Mouse (Mus musculus) thymus, postnatal 14 days (tissue): ENCODE measurements around the gene Pigv.
"Not testable (repeated sequence)": the region's sequence is repeated elsewhere in the genome, so short reads cannot be mapped to it uniquely, and the experiment has no call there.

Experiments
- DNase-seq: peaks from one replicate; pipeline ENCODE4 v3.0.0; 2021

The Pigv gene

GRCm38 (mm10) chr4:133672845-133673647 is 599 bp upstream of the Pigv start:
- peak; percentile 56 for DNase-seq

- peak; percentile 87 for DNase-seq
Measured at GRCm38 (mm10) chr4:133671184-133671880, 1.1 kb downstream of the Pigv start.

GRCm38 (mm10) chr4:133669652-133670210 is 2.7 kb downstream of the Pigv start:
- DNase-seq, result no peak

- DNase-seq, result no peak
Measured at GRCm38 (mm10) chr4:133668537-133668936, 3.9 kb downstream of the Pigv start.

- DNase-seq, result no peak
Measured at GRCm38 (mm10) chr4:133666199-133666598, 6.2 kb downstream of the Pigv start.

GRCm38 (mm10) chr4:133665118-133665517 is 7.3 kb downstream of the Pigv start:
- DNase-seq, result no peak

GRCm38 (mm10) chr4:133662945-133663344 is 9.5 kb downstream of the Pigv start:
- DNase-seq, result no peak

- DNase-seq, result no peak
Measured at GRCm38 (mm10) chr4:133662421-133662820, 10.0 kb downstream of the Pigv start.

- DNase-seq, result no peak
Measured at GRCm38 (mm10) chr4:133660193-133661155, 12.0 kb downstream of the Pigv start.

GRCm38 (mm10) chr4:133659497-133660192 is 12.8 kb downstream of the Pigv start:
- DNase-seq, result no peak

GRCm38 (mm10) chr4:133658729-133659128 is 13.7 kb downstream of the Pigv start:
- no peak for DNase-seq

- no peak for DNase-seq
Measured at GRCm38 (mm10) chr4:133657829-133658458, 14.5 kb downstream of the Pigv start.

- DNase-seq, result no peak
Measured at GRCm38 (mm10) chr4:133656997-133657396, 15.4 kb downstream of the Pigv start.

GRCm38 (mm10) chr4:133656294-133656693 is 16.2 kb downstream of the Pigv start:
- DNase-seq, result no peak

- not testable (repeated sequence) for DNase-seq
Measured at GRCm38 (mm10) chr4:133654070-133654469, 18.4 kb downstream of the Pigv start.

- DNase-seq, result no peak
Measured at GRCm38 (mm10) chr4:133652746-133653145, 19.7 kb downstream of the Pigv start.

- DNase-seq, result no peak
Measured at GRCm38 (mm10) chr4:133651986-133652385, 20.5 kb downstream of the Pigv start.

- no peak for DNase-seq
Measured at GRCm38 (mm10) chr4:133651445-133651844, 21.0 kb downstream of the Pigv start.

- DNase-seq, result peak; percentile 92
Measured at GRCm38 (mm10) chr4:133649989-133650699, 22.3 kb downstream of the Pigv start, which contains the start of gene Zdhhc18. TSS of gene Zdhhc18 (minus strand) at chr4:133650154.

GRCm38 (mm10) chr4:133649464-133649863 is 23.0 kb downstream of the Pigv start:
- DNase-seq, result not testable (repeated sequence)

- no peak for DNase-seq
Measured at GRCm38 (mm10) chr4:133645680-133646079, 26.8 kb downstream of the Pigv start.
